Mouse (Mus musculus) bone marrow macrophage, adult 2 months (primary cell): ENCODE results near the gene E130309D02Rik. TPM values are rescaled to one million over a fixed set of nuclear protein-coding genes. Genes with fewer than 3 reads are reported as not detected.

Source experiments
- H3K27ac ChIP-seq: 2 replicates; pipeline ENCODE4 v1.5.1; 2012; ENCODE audit warnings: low read depth, low read length; ENCODE audit not compliant: insufficient read depth
- H3K4me1 ChIP-seq: 2 replicates; pipeline ENCODE4 v1.6.1; 2012; ENCODE audit warnings: low read length; ENCODE audit not compliant: control insufficient read depth, insufficient read depth
- H3K4me3 ChIP-seq: 2 replicates; pipeline ENCODE4 v1.5.1; 2012; ENCODE audit warnings: mild to moderate bottlenecking, low read length, moderate library complexity; ENCODE audit not compliant: insufficient read depth
- CTCF ChIP-seq: IDR thresholded peaks from 2 replicates; pipeline ENCODE4 v1.5.1; 2012; ENCODE audit warnings: low read depth, mild to moderate bottlenecking, low read length, moderate library complexity
- POLR2A ChIP-seq: IDR thresholded peaks from 2 replicates; pipeline ENCODE4 v1.6.1; 2012; ENCODE audit warnings: mild to moderate bottlenecking, low read depth, low read length, borderline replicate concordance
- polyA plus RNA-seq: library from polyadenylated mRNA; stranded (reverse); fragments of >200 nt; gene quantifications from 2 replicates; pipeline ENCODE4 v1.2.4, GENCODE M21; 2012; ENCODE audit not compliant: missing spikeins, insufficient read depth, insufficient read length

The E130309D02Rik gene
- polyA plus RNA-seq, 1 experiment, result 14.3 TPM

DNA sequence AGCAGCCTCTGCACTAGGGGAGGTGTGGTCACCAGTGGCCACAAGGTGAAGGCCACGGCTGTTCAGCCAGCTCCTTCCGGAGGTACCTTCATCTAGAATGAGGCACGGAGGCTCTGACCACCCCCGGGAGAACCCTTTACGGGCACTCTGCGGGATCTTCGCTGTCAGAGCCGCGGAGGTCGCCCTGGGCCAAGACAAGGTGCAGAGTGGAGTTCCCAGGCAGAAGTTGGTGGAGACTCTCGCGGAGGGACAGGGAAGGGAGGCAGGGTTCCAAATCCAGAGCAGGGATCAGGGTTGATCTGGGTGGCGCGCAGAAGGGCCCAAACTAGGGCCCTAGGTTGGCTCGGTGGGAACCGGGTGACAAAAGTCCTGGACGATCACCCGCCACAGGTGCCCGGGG lies 22.3 kb downstream of the E130309D02Rik start:
- Histone ChIP-seq H3K4me1 (peaks cover 8% of the 10 kb centered on the region), H3K27ac (no peak overlapping the region), H3K4me3 (no peak overlapping the region)
- no peak for TF ChIP-seq POLR2A
- no peak for TF ChIP-seq CTCF

DNA sequence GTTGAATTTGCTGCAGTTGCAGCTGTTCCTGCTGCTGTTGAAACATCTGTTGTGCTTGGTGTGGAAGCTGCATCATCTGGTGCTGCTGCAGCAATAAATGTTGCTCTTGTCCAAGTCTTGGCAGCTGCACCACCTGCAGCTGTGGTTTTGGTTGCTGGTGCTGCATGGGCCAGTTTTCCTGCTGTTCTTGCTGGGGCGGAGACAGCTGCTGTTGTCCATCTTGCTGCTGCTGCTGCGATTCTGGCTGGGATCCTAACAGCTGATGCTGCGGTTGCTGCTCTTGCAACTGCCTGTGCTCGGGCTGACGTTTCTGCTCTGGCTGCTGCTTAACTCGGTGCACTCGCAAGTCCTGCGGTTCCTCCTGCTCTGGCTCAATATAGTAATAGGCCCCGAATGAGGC lies 25.9 kb downstream of the E130309D02Rik start:
- no peak overlapping the region for H3K4me3 ChIP-seq
- TF ChIP-seq CTCF, result no peak
- no peak for TF ChIP-seq POLR2A
- no peak overlapping the region for H3K27ac ChIP-seq

DNA sequence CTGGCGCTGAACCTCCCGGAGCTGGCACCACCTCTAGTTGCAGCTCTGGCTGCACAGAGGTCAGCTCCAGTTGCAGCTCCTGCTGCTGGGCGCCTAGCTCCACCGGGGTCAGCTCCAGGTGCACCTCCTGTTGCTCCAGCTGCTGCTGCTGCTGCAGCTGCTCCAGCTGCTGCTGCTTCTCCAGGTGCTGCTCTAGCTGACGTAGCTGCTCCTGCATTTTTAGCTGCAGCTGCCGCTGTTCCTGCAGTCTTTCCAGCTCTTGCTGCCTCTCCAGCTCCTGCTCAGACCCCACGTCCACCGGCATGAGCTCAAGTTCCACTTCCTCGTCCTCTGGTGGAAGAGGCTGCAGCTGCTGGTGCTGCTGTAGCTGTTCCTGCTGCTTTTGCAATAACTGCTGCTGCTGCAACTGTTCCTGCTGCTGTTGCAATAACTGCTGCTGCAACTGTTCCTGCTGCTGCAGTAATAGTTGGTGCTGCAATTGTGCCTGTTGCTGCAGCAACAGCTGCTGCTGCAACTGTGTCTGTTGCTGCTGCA lies 26.7 kb downstream of the E130309D02Rik start:
- Histone ChIP-seq H3K4me3 (peak overlapping the region; percentile 17), H3K27ac (no peak overlapping the region), H3K4me1 (peaks cover 8% of the 10 kb centered on the region)
- TF ChIP-seq POLR2A (no peak), CTCF (no peak)

More for the DNA sequence above, 25.9 kb downstream of the E130309D02Rik start:
- H3K4me1 ChIP-seq, result peaks cover 8% of the 10 kb centered on the region

DNA sequence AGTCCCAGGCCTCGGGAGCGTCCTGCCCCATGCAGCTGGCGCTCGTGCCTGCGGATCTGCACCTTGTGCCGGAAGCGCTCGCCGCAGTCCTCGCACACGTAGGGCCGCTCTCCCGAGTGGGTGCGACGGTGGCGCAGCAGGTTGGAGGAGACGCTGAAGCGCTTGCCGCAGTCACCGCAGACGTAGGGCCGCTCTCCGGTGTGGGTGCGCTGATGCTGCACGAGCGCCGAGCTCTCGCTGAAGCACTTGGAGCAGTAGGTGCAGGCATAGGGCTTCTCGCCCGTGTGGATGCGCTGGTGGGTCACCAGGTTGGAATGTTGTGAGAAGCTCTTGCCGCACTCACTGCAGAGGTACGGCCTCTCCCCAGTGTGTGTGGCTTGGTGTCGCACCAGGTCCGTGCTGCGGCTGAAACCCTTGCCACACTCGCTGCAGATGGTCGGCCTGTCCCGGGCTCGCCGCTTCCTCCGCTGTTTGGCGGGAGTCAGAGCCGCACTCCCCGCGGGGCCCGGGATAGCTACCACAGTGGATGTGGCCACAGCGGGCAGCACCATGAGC lies 27.3 kb downstream of the E130309D02Rik start:
- TF ChIP-seq CTCF, result no peak
- TF ChIP-seq POLR2A, result no peak
- peak overlapping the region; percentile 17 for H3K4me3 ChIP-seq
- peaks cover 8% of the 10 kb centered on the region for H3K4me1 ChIP-seq
- H3K27ac ChIP-seq, result no peak overlapping the region

DNA sequence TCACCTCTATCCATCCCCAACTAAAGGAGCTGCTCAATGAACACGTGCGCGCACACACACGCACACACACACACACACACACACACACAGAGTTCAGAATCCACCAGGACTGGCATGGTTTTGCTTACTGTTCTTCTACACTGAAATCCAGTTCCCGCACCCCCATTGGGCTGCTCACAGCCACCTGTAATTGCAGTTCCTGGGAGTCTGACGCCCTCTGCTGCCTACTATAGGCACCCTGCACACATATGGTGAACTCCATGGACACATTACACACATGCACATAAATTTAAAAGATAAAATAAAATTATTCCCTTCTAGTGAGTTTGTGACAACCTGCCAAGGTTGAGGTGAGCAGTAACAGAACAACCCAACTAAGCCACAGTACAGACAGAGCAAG lies 30.4 kb downstream of the E130309D02Rik start:
- H3K4me1 ChIP-seq, result peaks cover 8% of the 10 kb centered on the region
- H3K27ac ChIP-seq, result no peak overlapping the region
- H3K4me3 ChIP-seq, result no peak overlapping the region
- TF ChIP-seq POLR2A (no peak), CTCF (no peak)

DNA sequence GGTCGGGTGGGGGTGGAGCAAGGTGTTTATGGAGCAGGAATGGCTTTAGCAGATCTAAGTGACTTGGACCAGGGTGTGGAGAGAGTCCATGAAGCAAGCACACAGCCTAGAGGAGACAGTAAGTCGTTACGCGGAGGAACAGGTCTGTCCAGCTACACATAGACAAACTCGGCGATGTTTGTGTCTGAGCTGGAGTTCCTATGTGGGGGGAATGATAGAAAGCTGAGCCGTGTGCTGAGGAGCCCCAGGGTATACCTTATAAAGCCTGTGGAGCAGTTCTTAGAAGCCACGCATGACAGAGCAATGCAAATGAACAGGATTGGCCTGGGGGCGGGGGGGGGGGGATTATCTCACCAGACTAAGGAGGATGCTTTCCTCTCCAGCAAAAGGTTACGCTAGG lies 35.9 kb downstream of the E130309D02Rik start:
- no peak overlapping the region for H3K4me3 ChIP-seq
- H3K4me1 ChIP-seq, result no peaks in the 10 kb centered on the region
- no peak for TF ChIP-seq CTCF
- no peak overlapping the region for H3K27ac ChIP-seq

DNA sequence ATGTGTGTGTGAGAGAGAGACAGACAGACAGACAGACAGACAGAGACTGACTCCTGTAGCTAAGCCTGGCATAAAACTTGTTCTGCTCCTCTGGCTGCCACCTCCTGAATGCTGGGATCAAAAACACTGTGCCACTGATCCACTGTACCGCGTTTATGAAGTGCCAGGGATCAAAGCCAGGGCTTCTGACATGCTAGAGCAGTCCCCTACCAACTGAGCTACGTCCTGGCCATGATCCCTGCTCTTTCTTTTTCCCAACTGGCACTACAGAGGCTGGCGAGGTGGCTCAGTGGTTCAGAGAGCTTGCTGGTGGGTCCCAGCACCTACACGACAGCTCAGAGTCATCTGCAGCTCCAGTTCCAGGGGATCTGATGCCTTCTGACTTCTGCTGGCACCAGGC lies 39.4 kb downstream of the E130309D02Rik start:
- Histone ChIP-seq H3K27ac (no peak overlapping the region), H3K4me3 (no peak overlapping the region), H3K4me1 (peaks cover 13% of the 10 kb centered on the region)
- TF ChIP-seq POLR2A, result no peak
- TF ChIP-seq CTCF, result no peak

DNA sequence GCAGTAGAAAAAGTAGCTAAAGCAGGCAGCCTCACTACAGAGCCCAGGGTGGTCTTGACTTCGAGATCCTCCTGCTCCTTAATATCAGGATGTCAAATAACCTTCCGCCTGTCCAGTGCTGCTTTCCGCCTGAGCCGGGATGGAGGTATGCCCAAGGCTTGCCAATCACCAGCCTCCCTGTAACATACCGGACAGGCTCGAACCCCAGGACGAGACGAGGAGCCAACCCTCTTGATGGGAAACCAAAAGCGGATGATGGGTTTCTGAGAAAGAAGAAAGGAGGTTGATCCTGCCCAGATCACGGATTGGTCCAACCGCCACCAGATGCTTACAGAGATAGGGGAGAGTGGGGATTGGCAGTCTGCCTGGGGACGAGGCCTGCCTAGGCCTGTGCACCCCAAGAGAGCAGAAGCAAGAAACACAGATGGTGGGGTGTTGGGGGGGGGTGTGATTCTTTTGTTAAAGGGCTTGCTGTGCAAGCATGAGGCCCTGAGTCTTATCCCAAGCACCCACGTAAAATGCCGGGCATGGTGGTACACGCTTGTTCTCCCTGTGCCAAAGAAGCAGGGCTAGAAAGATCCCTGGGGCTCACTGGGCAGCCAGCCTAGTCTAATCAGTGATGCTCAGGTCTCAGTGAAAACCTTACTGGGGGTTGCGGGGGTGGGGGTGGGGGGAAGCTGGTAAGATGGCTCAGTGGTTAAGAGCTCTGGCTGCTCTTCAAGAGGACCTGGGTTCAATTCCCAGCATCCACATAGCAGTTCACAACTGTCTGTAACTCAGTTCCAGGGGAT lies 42.4 kb downstream of the E130309D02Rik start:
- Histone ChIP-seq H3K27ac (no peak overlapping the region), H3K4me3 (no peak overlapping the region), H3K4me1 (peaks cover 18% of the 10 kb centered on the region)
- no peak for TF ChIP-seq CTCF
- TF ChIP-seq POLR2A, result no peak

DNA sequence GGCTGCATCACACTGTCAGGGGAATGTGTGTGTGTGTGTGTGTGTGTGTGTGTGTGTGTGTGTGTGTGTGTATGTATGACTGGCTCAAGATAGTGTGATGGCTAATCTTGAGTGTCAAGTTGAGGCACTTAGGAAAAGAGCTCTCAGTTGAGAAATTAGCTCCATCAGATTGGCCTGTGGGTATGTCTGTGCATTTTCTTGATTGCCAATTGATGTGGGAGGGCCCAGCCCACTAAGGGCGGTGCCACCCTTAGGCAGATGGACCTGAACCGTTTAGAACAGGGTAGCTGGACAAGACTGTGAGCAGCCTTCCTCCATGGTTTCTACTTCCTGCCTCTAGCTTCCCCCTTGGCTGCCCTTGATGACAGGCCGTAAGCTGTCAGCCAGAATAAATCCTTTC lies 43.1 kb downstream of the E130309D02Rik start:
- H3K27ac ChIP-seq, result no peak overlapping the region
- TF ChIP-seq POLR2A, result no peak
- TF ChIP-seq CTCF, result no peak
- peaks cover 18% of the 10 kb centered on the region for H3K4me1 ChIP-seq
- H3K4me3 ChIP-seq, result no peak overlapping the region

DNA sequence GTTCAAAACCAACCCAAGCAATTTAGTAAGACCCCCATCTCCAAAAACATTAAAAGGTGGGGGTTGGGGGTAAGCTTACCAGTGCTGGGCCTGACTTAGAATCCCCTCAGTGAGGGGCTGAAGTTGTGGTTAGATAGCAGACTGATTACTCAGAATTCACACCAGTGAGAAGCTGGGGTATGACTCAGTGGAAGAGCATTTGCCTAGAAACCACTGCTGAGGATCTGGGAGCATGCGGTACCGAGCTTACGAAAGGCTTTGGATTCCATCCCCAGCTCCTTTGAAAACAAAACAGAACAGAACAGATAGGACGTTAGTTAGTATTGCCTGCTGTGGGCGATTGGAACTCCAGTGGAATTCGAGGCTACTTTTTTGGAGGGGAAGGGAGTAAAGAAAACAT lies 43.5 kb downstream of the E130309D02Rik start:
- Histone ChIP-seq H3K4me1 (peaks cover 18% of the 10 kb centered on the region), H3K4me3 (no peak overlapping the region), H3K27ac (no peak overlapping the region)
- TF ChIP-seq CTCF (no peak), POLR2A (no peak)
